14 mouse cellular contexts compared by ENCODE assay signal in genomic region chr5:36225855-36226254, GRCm38 (mm10). TPM values are rescaled to one million over a fixed set of nuclear protein-coding genes. Genes with fewer than 3 reads are reported as not detected.
DNase-seq lines count a peak whose midpoint lies in the region; ATAC-seq and TF ChIP-seq lines count a peak whose summit lies in the region.
"Had no signal": no experiment of that assay in that cellular context is flagged by ENCODE, and none has a peak within 500 bp of the region (broad histone marks: within the 10 kb centered on the region; RNA-seq: fewer than 3 reads in every experiment).

No protein-coding gene starts in this region.

- no peak overlapping the region for H3K4me3 ChIP-seq in gastrocnemius, adult 2 months
- no peak overlapping the region for H3K4me3 ChIP-seq in left cerebral cortex, adult 2 months
- H3K4me3 ChIP-seq in limb, embryonic 10.5 days: no peak overlapping the region
- no peak overlapping the region for H3K4me3 ChIP-seq in stomach, embryonic 14.5 days (ENCODE audit: low read depth, low read length)
- H3K4me3 ChIP-seq: liver, embryonic 12.5 days had no signal

- no peaks in the 10 kb centered on the region for H3K9me3 ChIP-seq in limb, embryonic 10.5 days (replicated peaks)
- H3K9me3 ChIP-seq in stomach, embryonic 14.5 days (ENCODE audit: control insufficient read depth, low read depth, low read length): no peaks in the 10 kb centered on the region
- H3K9me3 ChIP-seq: liver, embryonic 12.5 days had no signal

- no peaks in the 10 kb centered on the region for H3K36me3 ChIP-seq in limb, embryonic 10.5 days
- H3K36me3 ChIP-seq in stomach, embryonic 14.5 days (ENCODE audit: control insufficient read depth, insufficient read depth, low read length): no peaks in the 10 kb centered on the region
- H3K36me3 ChIP-seq: liver, embryonic 12.5 days had no signal

- TF ChIP-seq CTCF in gastrocnemius, adult 2 months (IDR thresholded peaks at IDR 0.05): no peak
- TF ChIP-seq CTCF in left cerebral cortex, adult 2 months (IDR thresholded peaks at IDR 0.05): no peak

- no peak overlapping the region for H3K4me2 ChIP-seq in stomach, embryonic 14.5 days (replicated peaks; ENCODE audit: low read depth, low read length)
- H3K4me2 ChIP-seq: liver, embryonic 12.5 days had no signal

- WGBS in limb, embryonic 10.5 days: 88% methylated on average over 7 of the region's 7 CpGs
- 51% methylated on average over 7 of the region's 7 CpGs for WGBS in stomach, embryonic 14.5 days

- peak; percentile 14 for DNase-seq in gastrocnemius, adult 2 months
- DNase-seq in gastrocnemius, adult 8-10 months (ENCODE audit: low spot score in 2 of 2): no peak
- DNase-seq in left cerebral cortex, adult 2 months (ENCODE audit: extremely low spot score in 1 of 2, low spot score in 2 of 2): no peak
- no peak for DNase-seq in left cerebral cortex, postnatal 36 days (ENCODE audit: low spot score in 2 of 2)
- no peak for DNase-seq in limb, embryonic 10.5 days (ENCODE audit: low spot score)
- no peak for DNase-seq in adrenal gland, postnatal 36 days
- DNase-seq in right cerebral cortex, postnatal 25 days: no peak
- DNase-seq: cerebellum, postnatal 36 days had no signal

- peak overlapping the region; percentile 69 for H3K27ac ChIP-seq in gastrocnemius, adult 2 months
- H3K27ac ChIP-seq in left cerebral cortex, adult 2 months: peak overlapping the region; percentile 69
- 0 out of 2 replicates have a peak overlapping the region, but pooled peaks have one; percentile 36 for H3K27ac ChIP-seq in limb, embryonic 10.5 days
- H3K27ac ChIP-seq in stomach, embryonic 14.5 days (ENCODE audit: low read length): peak overlapping the region; percentile 76
- H3K27ac ChIP-seq: liver, embryonic 12.5 days had no signal

- H3K27me3 ChIP-seq in limb, embryonic 10.5 days (ENCODE audit: low read depth, poor library complexity, severe bottlenecking): no peaks in the 10 kb centered on the region
- no peaks in the 10 kb centered on the region for H3K27me3 ChIP-seq in stomach, embryonic 14.5 days (ENCODE audit: control insufficient read depth, insufficient read depth, low read length)
- H3K27me3 ChIP-seq: liver, embryonic 12.5 days had no signal

- H3K9ac ChIP-seq in stomach, embryonic 14.5 days (replicated peaks; ENCODE audit: low read depth, low read length): no peak overlapping the region
- H3K9ac ChIP-seq: liver, embryonic 12.5 days had no signal

- H3K4me1 ChIP-seq in limb, embryonic 10.5 days: peaks cover 42% of the 10 kb centered on the region
- peaks cover 12% of the 10 kb centered on the region; the same call in 1 of the 2 replicates for H3K4me1 ChIP-seq in stomach, embryonic 14.5 days (ENCODE audit: control insufficient read depth, insufficient read depth, low read length)
- H3K4me1 ChIP-seq: liver, embryonic 12.5 days had no signal

- intact Hi-C loops in gastrocnemius, adult 2 months (cut with DNase I): no loop called here
- intact Hi-C loops in left cerebral cortex, adult 2 months (cut with DNase I): loop anchor here (1.0 kb wide), 1 partner anchor 170 kb away; no protein-coding TSS in a partner anchor
- intact Hi-C loops in left cerebral cortex, postnatal 36 days (cut with DNase I): no loop called here

- no peak for ATAC-seq in stomach, embryonic 14.5 days (ENCODE audit: insufficient number of reproducible peaks, insufficient read depth, low FRiP score, low read depth)
- ATAC-seq: liver, embryonic 12.5 days had no signal

RNA-seq across cellular contexts. Expression of gene Psapl1, which starts 22.0 kb away (rescaled TPM):
- not detected for total RNA-seq in gastrocnemius, adult 2 months (2021)
- total RNA-seq in gastrocnemius, adult 8-10 months (2022): not detected
- not detected for total RNA-seq in left cerebral cortex, adult 2 months (2021)
- not detected for total RNA-seq in left cerebral cortex, postnatal 36 days (2021)
- polyA plus RNA-seq in limb, embryonic 10.5 days (2016; fragmentation: Nextera tagmentation; extraction: Ambion mirVana): 0.05 TPM in 1 of 2 replicates, not detected in the other
- polyA plus RNA-seq in stomach, embryonic 14.5 days (2014; fragmentation: Nextera tagmentation; extraction: Ambion mirVana): 2.4 and 3.3 TPM in 2 replicates
- not detected for total RNA-seq in adrenal gland, postnatal 36 days (2021)
- total RNA-seq: heart, postnatal 14 days; layer of hippocampus, postnatal 10 days; monocyte, adult 5-6 weeks had no signal
- polyA plus RNA-seq: frontal cortex, adult 2 months; liver, embryonic 12.5 days had no signal
